10 mouse cellular contexts compared by ENCODE assay signal in genomic region chr6:90707143-90707542, GRCm38 (mm10).
A peak's percentile ranks its signal among the peaks of the same experiment; 100 is the strongest.
DNase-seq lines count a peak whose midpoint lies in the region; ATAC-seq and TF ChIP-seq lines count a peak whose summit lies in the region.
"Had no signal": no experiment of that assay in that cellular context is flagged by ENCODE, and none has a peak within 500 bp of the region (broad histone marks: within the 10 kb centered on the region; RNA-seq: fewer than 3 reads in every experiment).

No protein-coding gene starts in this region.

- H3K4me1 ChIP-seq in embryonic facial prominence, embryonic 14.5 days (ENCODE audit: control insufficient read depth, insufficient read depth, low read length): peaks cover 78% of the 10 kb centered on the region
- peaks cover 62% of the 10 kb centered on the region for H3K4me1 ChIP-seq in lung, postnatal 0 days (ENCODE audit: insufficient read depth, low read depth, low read length)

- no peak for ATAC-seq in embryonic facial prominence, embryonic 14.5 days (ENCODE audit: low read depth)
- peak; percentile 46 for ATAC-seq in lung, postnatal 0 days
- ATAC-seq: Patski had no signal

- H3K9me3 ChIP-seq in embryonic facial prominence, embryonic 14.5 days (ENCODE audit: control insufficient read depth, low read length): no peaks in the 10 kb centered on the region
- no peaks in the 10 kb centered on the region for H3K9me3 ChIP-seq in lung, postnatal 0 days (ENCODE audit: low read length)
- H3K9me3 ChIP-seq: midbrain, embryonic 12.5 days had no signal

- 63% methylated on average over 4 of the region's 4 CpGs for WGBS in embryonic facial prominence, embryonic 14.5 days
- 46% methylated on average over 4 of the region's 4 CpGs for WGBS in lung, postnatal 0 days

- peak overlapping the region; percentile 90 for H3K27ac ChIP-seq in embryonic facial prominence, embryonic 14.5 days (replicated peaks; ENCODE audit: low read depth, low read length)
- peak overlapping the region; percentile 64; the same call in 1 of the 2 replicates for H3K27ac ChIP-seq in lung, postnatal 0 days (ENCODE audit: low read length)
- H3K27ac ChIP-seq: midbrain, embryonic 12.5 days had no signal

- no peaks in the 10 kb centered on the region for H3K36me3 ChIP-seq in embryonic facial prominence, embryonic 14.5 days (ENCODE audit: control insufficient read depth, insufficient read depth, low read length)
- no peaks in the 10 kb centered on the region for H3K36me3 ChIP-seq in lung, postnatal 0 days (ENCODE audit: insufficient read depth, low read length)
- H3K36me3 ChIP-seq: midbrain, embryonic 12.5 days had no signal

- H3K4me2 ChIP-seq in embryonic facial prominence, embryonic 14.5 days (ENCODE audit: low read depth, low read length): no peak overlapping the region
- H3K4me2 ChIP-seq in lung, postnatal 0 days (replicated peaks; ENCODE audit: low read depth, low read length): no peak overlapping the region
- H3K4me2 ChIP-seq: midbrain, embryonic 12.5 days had no signal

- H3K27me3 ChIP-seq in embryonic facial prominence, embryonic 14.5 days (replicated peaks; ENCODE audit: control insufficient read depth, insufficient read depth, low read length): no peaks in the 10 kb centered on the region
- no peaks in the 10 kb centered on the region for H3K27me3 ChIP-seq in lung, postnatal 0 days (replicated peaks; ENCODE audit: insufficient read depth, low read length)
- H3K27me3 ChIP-seq: midbrain, embryonic 12.5 days; Patski had no signal

- intact Hi-C loops in heart, postnatal 25 days (cut with DNase I): no loop called here

- no peak for TF ChIP-seq EP300 in lung, postnatal 0 days (IDR thresholded peaks at IDR 0.05)

- no peak overlapping the region for H3K9ac ChIP-seq in embryonic facial prominence, embryonic 14.5 days (ENCODE audit: low read depth, low read length)
- no peak overlapping the region for H3K9ac ChIP-seq in lung, postnatal 0 days (replicated peaks; ENCODE audit: low read depth)
- H3K9ac ChIP-seq: midbrain, embryonic 12.5 days had no signal

- DNase-seq in kidney, adult 11 months: peak; percentile 59
- no peak for DNase-seq in kidney, postnatal 4 days
- DNase-seq in embryonic facial prominence, embryonic 14.5 days (ENCODE audit: low spot score): peak; percentile 43
- DNase-seq in heart, postnatal 25 days (ENCODE audit: low spot score): peak; percentile 31
- DNase-seq in lung, postnatal 0 days (ENCODE audit: low spot score): no peak
- DNase-seq in ovary, postnatal 14 days (ENCODE audit: low spot score): no peak
- DNase-seq in gastrocnemius, postnatal 4 days (ENCODE audit: low spot score in 2 of 2): no peak
- no peak for DNase-seq in ovary, postnatal 10 days (ENCODE audit: low spot score)

- TF ChIP-seq CTCF in lung, postnatal 0 days (IDR thresholded peaks at IDR 0.05): no peak

- H3K4me3 ChIP-seq in embryonic facial prominence, embryonic 14.5 days (ENCODE audit: low read depth, low read length): no peak overlapping the region
- no peak overlapping the region for H3K4me3 ChIP-seq in lung, postnatal 0 days (ENCODE audit: low read depth, low read length)
- H3K4me3 ChIP-seq: midbrain, embryonic 12.5 days had no signal

Comparison
In these comparisons a context has a peak if more than half of its experiments do, and no peak if none do; other contexts are left out.
1. DNase-seq: peak in kidney, adult 11 months (single experiment), embryonic facial prominence, embryonic 14.5 days (single experiment) and heart, postnatal 25 days (single experiment); none in kidney, postnatal 4 days (0 of 2), lung, postnatal 0 days (single experiment), ovary, postnatal 14 days (single experiment), gastrocnemius, postnatal 4 days (0 of 2) and ovary, postnatal 10 days (single experiment).